Mouse (Mus musculus): Measurements from ENCODE around the gene Unc13d.
"Not testable (repeated sequence)": the region's sequence is repeated elsewhere in the genome, so short reads cannot be mapped to it uniquely, and the experiment has no call there.

Unc13d gene

GRCm38 (mm10) chr11:116096213-116097108, 18.7 kb upstream of the Unc13d start:
- TF ChIP-seq NANOG (IDR thresholded peaks at IDR 0.05; ENCODE audit: borderline replicate concordance, low read length) (no peak), CTCF (conservative IDR thresholded peaks at IDR 0.05; ENCODE audit: low read length) (peak; percentile 95), POU5F1 (IDR thresholded peaks at IDR 0.05; ENCODE audit: borderline replicate concordance, low read length) (no peak)
- Histone ChIP-seq H3K4me3 (replicated peaks; ENCODE audit: low read length) (0 out of 2 replicates have a peak overlapping the region, but pooled peaks have one; percentile 10), H3K27me3 (ENCODE audit: insufficient read depth, low read length) (no peaks in the 10 kb centered on the region), H3K4me1 (replicated peaks; ENCODE audit: low read depth, low read length) (peaks cover 41% of the 10 kb centered on the region), H3K36me3 (ENCODE audit: insufficient read depth, low read length) (no peaks in the 10 kb centered on the region), H3K9me3 (ENCODE audit: low read length) (no peaks in the 10 kb centered on the region)

GRCm38 (mm10) chr11:116095573-116095972, 17.8 kb upstream of the Unc13d start:
- no peaks in the 10 kb centered on the region for H3K36me3 ChIP-seq (ENCODE audit: insufficient read depth, low read length)
- peaks cover 33% of the 10 kb centered on the region for H3K4me1 ChIP-seq (replicated peaks; ENCODE audit: low read depth, low read length)
- H3K9me3 ChIP-seq (ENCODE audit: low read length), result no peaks in the 10 kb centered on the region
- no peaks in the 10 kb centered on the region for H3K27me3 ChIP-seq (ENCODE audit: insufficient read depth, low read length)
- no peak overlapping the region for H3K4me3 ChIP-seq (replicated peaks; ENCODE audit: low read length)
- no peak for TF ChIP-seq CTCF (conservative IDR thresholded peaks at IDR 0.05; ENCODE audit: low read length)
- TF ChIP-seq POU5F1 (IDR thresholded peaks at IDR 0.05; ENCODE audit: borderline replicate concordance, low read length), result no peak
- TF ChIP-seq NANOG (IDR thresholded peaks at IDR 0.05; ENCODE audit: borderline replicate concordance, low read length), result no peak

GRCm38 (mm10) chr11:116093771-116094565, 16.2 kb upstream of the Unc13d start:
- Histone ChIP-seq H3K4me1 (replicated peaks; ENCODE audit: low read depth, low read length) (peaks cover 17% of the 10 kb centered on the region), H3K36me3 (ENCODE audit: insufficient read depth, low read length) (no peaks in the 10 kb centered on the region), H3K27me3 (ENCODE audit: insufficient read depth, low read length) (no peaks in the 10 kb centered on the region), H3K4me3 (replicated peaks; ENCODE audit: low read length) (no peak overlapping the region), H3K9me3 (ENCODE audit: low read length) (no peaks in the 10 kb centered on the region)
- TF ChIP-seq CTCF (conservative IDR thresholded peaks at IDR 0.05; ENCODE audit: low read length) (no peak), NANOG (IDR thresholded peaks at IDR 0.05; ENCODE audit: borderline replicate concordance, low read length) (no peak), POU5F1 (IDR thresholded peaks at IDR 0.05; ENCODE audit: borderline replicate concordance, low read length) (no peak)

GRCm38 (mm10) chr11:116092959-116093358, 15.2 kb upstream of the Unc13d start:
- H3K4me1 ChIP-seq (replicated peaks; ENCODE audit: low read depth, low read length), result peaks cover 20% of the 10 kb centered on the region
- H3K36me3 ChIP-seq (ENCODE audit: insufficient read depth, low read length); H3K4me3 ChIP-seq (replicated peaks; ENCODE audit: low read length); H3K9me3 ChIP-seq (ENCODE audit: low read length); H3K27me3 ChIP-seq (ENCODE audit: insufficient read depth, low read length): not testable (repeated sequence)

GRCm38 (mm10) chr11:116091591-116091990, 13.8 kb upstream of the Unc13d start:
- peaks cover 25% of the 10 kb centered on the region for H3K4me1 ChIP-seq (replicated peaks; ENCODE audit: low read depth, low read length)
- H3K36me3 ChIP-seq (ENCODE audit: insufficient read depth, low read length), result no peaks in the 10 kb centered on the region
- no peaks in the 10 kb centered on the region for H3K27me3 ChIP-seq (ENCODE audit: insufficient read depth, low read length)
- no peak overlapping the region for H3K4me3 ChIP-seq (replicated peaks; ENCODE audit: low read length)
- H3K9me3 ChIP-seq (ENCODE audit: low read length), result no peaks in the 10 kb centered on the region
- TF ChIP-seq POU5F1 (IDR thresholded peaks at IDR 0.05; ENCODE audit: borderline replicate concordance, low read length) (no peak), NANOG (IDR thresholded peaks at IDR 0.05; ENCODE audit: borderline replicate concordance, low read length) (no peak), CTCF (conservative IDR thresholded peaks at IDR 0.05; ENCODE audit: low read length) (no peak)

- no peak overlapping the region for H3K4me3 ChIP-seq (replicated peaks; ENCODE audit: low read length)
- TF ChIP-seq CTCF (conservative IDR thresholded peaks at IDR 0.05; ENCODE audit: low read length), result no peak
- TF ChIP-seq NANOG (IDR thresholded peaks at IDR 0.05; ENCODE audit: borderline replicate concordance, low read length), result no peak
- no peak for TF ChIP-seq POU5F1 (IDR thresholded peaks at IDR 0.05; ENCODE audit: borderline replicate concordance, low read length)
Observed at GRCm38 (mm10) chr11:116089545-116089944, 11.8 kb upstream of the Unc13d start.

GRCm38 (mm10) chr11:116088741-116089394, 11.1 kb upstream of the Unc13d start:
- TF ChIP-seq CTCF (conservative IDR thresholded peaks at IDR 0.05; ENCODE audit: low read length) (no peak), NANOG (IDR thresholded peaks at IDR 0.05; ENCODE audit: borderline replicate concordance, low read length) (no peak), POU5F1 (IDR thresholded peaks at IDR 0.05; ENCODE audit: borderline replicate concordance, low read length) (no peak)
- Histone ChIP-seq H3K4me1 (replicated peaks; ENCODE audit: low read depth, low read length) (peaks cover 47% of the 10 kb centered on the region), H3K4me3 (replicated peaks; ENCODE audit: low read length) (no peak overlapping the region), H3K9me3 (ENCODE audit: low read length) (no peaks in the 10 kb centered on the region), H3K27me3 (ENCODE audit: insufficient read depth, low read length) (no peaks in the 10 kb centered on the region), H3K36me3 (ENCODE audit: insufficient read depth, low read length) (peaks cover 21% of the 10 kb centered on the region)

More at GRCm38 (mm10) chr11:116089545-116089944, 11.8 kb upstream of the Unc13d start:
- H3K4me1 ChIP-seq (replicated peaks; ENCODE audit: low read depth, low read length), result peaks cover 43% of the 10 kb centered on the region
- no peaks in the 10 kb centered on the region for H3K27me3 ChIP-seq (ENCODE audit: insufficient read depth, low read length)
- H3K9me3 ChIP-seq (ENCODE audit: low read length), result no peaks in the 10 kb centered on the region
- peaks cover 14% of the 10 kb centered on the region for H3K36me3 ChIP-seq (ENCODE audit: insufficient read depth, low read length)

- Histone ChIP-seq H3K4me3 (replicated peaks; ENCODE audit: low read length) (peak overlapping the region; percentile 76; the same call in 1 of the 2 replicates), H3K9me3 (ENCODE audit: low read length) (no peaks in the 10 kb centered on the region), H3K27me3 (ENCODE audit: insufficient read depth, low read length) (no peaks in the 10 kb centered on the region), H3K36me3 (ENCODE audit: insufficient read depth, low read length) (peaks cover 27% of the 10 kb centered on the region), H3K4me1 (replicated peaks; ENCODE audit: low read depth, low read length) (peaks cover 49% of the 10 kb centered on the region)
- no peak for TF ChIP-seq POU5F1 (IDR thresholded peaks at IDR 0.05; ENCODE audit: borderline replicate concordance, low read length)
- no peak for TF ChIP-seq CTCF (conservative IDR thresholded peaks at IDR 0.05; ENCODE audit: low read length)
Observed at GRCm38 (mm10) chr11:116088188-116088587, 10.4 kb upstream of the Unc13d start.

All from E14TG2a.4 (cell line).